Mouse (Mus musculus) intestine, postnatal 0 days (tissue): ENCODE measurements around the gene 1110008L16Rik. TPM values are rescaled to one million over a fixed set of nuclear protein-coding genes. Genes with fewer than 3 reads are reported as not detected.

ENCODE experiments used
- ATAC-seq: fragments of 200-750 bp; cut with Nextera tagmentation; 2 replicates; pipeline ENCODE4 v1.8.0; 2017; ENCODE audit warnings: mild to moderate bottlenecking, moderate TSS enrichment, moderate library complexity
- H3K27ac ChIP-seq: fragments of 300-500 bp; sonication (generic); 2 replicates; pipeline ENCODE4 v1.5.1; 2014; ENCODE audit warnings: mild to moderate bottlenecking, low read depth, low read length, moderate library complexity
- H3K27me3 ChIP-seq: fragments of 300-500 bp; sonication (generic); replicated peaks from 2 replicates; pipeline ENCODE4 v1.6.1; 2014; ENCODE audit warnings: low read length, mixed read lengths; ENCODE audit not compliant: control insufficient read depth, insufficient read depth
- H3K36me3 ChIP-seq: fragments of 300-500 bp; sonication (generic); 2 replicates; pipeline ENCODE4 v1.6.1; 2014; ENCODE audit warnings: mild to moderate bottlenecking, moderate library complexity; ENCODE audit not compliant: control insufficient read depth, insufficient read depth
- H3K4me1 ChIP-seq: fragments of 300-500 bp; sonication (generic); replicated peaks from 2 replicates; pipeline ENCODE4 v1.6.1; 2014; ENCODE audit warnings: antibody characterized with exemption, low read length, mixed read lengths; ENCODE audit not compliant: control insufficient read depth, insufficient read depth
- H3K4me2 ChIP-seq: fragments of 300-500 bp; sonication (generic); replicated peaks from 2 replicates; pipeline ENCODE4 v1.6.1; 2014; ENCODE audit warnings: low read depth, mild to moderate bottlenecking, moderate library complexity
- H3K4me3 ChIP-seq: fragments of 300-500 bp; sonication (generic); 2 replicates; pipeline ENCODE4 v1.5.1; 2014; ENCODE audit warnings: low read depth, low read length
- H3K9ac ChIP-seq: fragments of 300-500 bp; sonication (generic); 2 replicates; pipeline ENCODE4 v1.6.1; 2014; ENCODE audit warnings: mild to moderate bottlenecking, low read depth, low read length
- H3K9me3 ChIP-seq: fragments of 300-500 bp; sonication (generic); 2 replicates; pipeline ENCODE4 v1.6.1; 2016; ENCODE audit warnings: mixed run types; ENCODE audit not compliant: control insufficient read depth
- CTCF ChIP-seq: sonication (generic); IDR thresholded peaks from 2 replicates; pipeline ENCODE4 v1.5.1; 2016; ENCODE audit warnings: low read depth, mild to moderate bottlenecking, control low read depth, antibody characterized with exemption, moderate library complexity
- WGBS: fragments of 180-500 bp; shearing (Covaris S2); extraction: QIAGEN DNeasy Blood & Tissue Kit; methylation state at CpG from one replicate; pipeline ENCODE4 v1.1.7; 2014; 5-methylcytosine and 5-hydroxymethylcytosine counted together
- polyA plus RNA-seq: library from polyadenylated mRNA; unstranded; fragments of >200 nt; fragmentation: Nextera tagmentation; extraction: Ambion mirVana; gene quantifications from 2 replicates; pipeline ENCODE4 v1.2.1, GENCODE M21; 2015

The 1110008L16Rik gene
- polyA plus RNA-seq, 1 experiment from 2014 or later: 11.9 TPM

- ATAC-seq: no peak
- Histone ChIP-seq H3K36me3 (peaks cover 5% of the 10 kb centered on the region; the same call in 1 of the 2 replicates), H3K27ac (no peak within 1 kb of the TSS), H3K4me2 (no peak within 1 kb of the TSS), H3K4me1 (no peaks in the 10 kb centered on the region), H3K9me3 (no peaks in the 10 kb centered on the region), H3K9ac (no peak within 1 kb of the TSS), H3K4me3 (no peak within 1 kb of the TSS), H3K27me3 (no peaks in the 10 kb centered on the region)
- TF ChIP-seq CTCF: no peak
- 81% methylated on average over 10 of the region's 10 CpGs for WGBS
Observed at GRCm38 (mm10) chr12:55384023-55384749, 84.8 kb downstream of the 1110008L16Rik start, which contains the start of gene Psma6. Gene Psma6 (plus strand): TSS chr12:55384222.

GRCm38 (mm10) chr12:55384826-55385225 lies 85.4 kb downstream of the 1110008L16Rik start:
- Histone ChIP-seq H3K27me3 (no peaks in the 10 kb centered on the region), H3K9ac (no peak overlapping the region), H3K4me3 (no peak overlapping the region), H3K36me3 (peaks cover 5% of the 10 kb centered on the region; the same call in 1 of the 2 replicates), H3K9me3 (no peaks in the 10 kb centered on the region), H3K4me1 (no peaks in the 10 kb centered on the region), H3K27ac (no peak overlapping the region), H3K4me2 (no peak overlapping the region)
- no peak for ATAC-seq
- TF ChIP-seq CTCF: no peak
- 93% methylated on average over 3 of the region's 3 CpGs for WGBS

- Histone ChIP-seq H3K4me1 (no peaks in the 10 kb centered on the region), H3K27me3 (no peaks in the 10 kb centered on the region), H3K4me3 (no peak overlapping the region), H3K4me2 (no peak overlapping the region), H3K9ac (no peak overlapping the region), H3K27ac (no peak overlapping the region), H3K9me3 (no peaks in the 10 kb centered on the region), H3K36me3 (peaks cover 5% of the 10 kb centered on the region; the same call in 1 of the 2 replicates)
- ATAC-seq: no peak
- TF ChIP-seq CTCF: no peak
- WGBS: 71% methylated on average over 6 of the region's 6 CpGs
Observed at GRCm38 (mm10) chr12:55385931-55386330, 86.6 kb downstream of the 1110008L16Rik start.

GRCm38 (mm10) chr12:55386456-55386855 lies 87.1 kb downstream of the 1110008L16Rik start:
- H3K9me3 ChIP-seq: no peaks in the 10 kb centered on the region
- no peak overlapping the region for H3K9ac ChIP-seq
- no peak overlapping the region for H3K4me2 ChIP-seq
- no peak overlapping the region for H3K4me3 ChIP-seq
- no peaks in the 10 kb centered on the region for H3K27me3 ChIP-seq
- no peaks in the 10 kb centered on the region for H3K4me1 ChIP-seq
- no peak for TF ChIP-seq CTCF
- 75% methylated on average over 9 of the region's 9 CpGs for WGBS
- H3K27ac ChIP-seq: no peak overlapping the region
- peaks cover 5% of the 10 kb centered on the region; the same call in 1 of the 2 replicates for H3K36me3 ChIP-seq
- no peak for ATAC-seq

- Histone ChIP-seq H3K9me3 (no peaks in the 10 kb centered on the region), H3K4me1 (no peaks in the 10 kb centered on the region), H3K4me2 (no peak overlapping the region), H3K27ac (no peak overlapping the region), H3K36me3 (peaks cover 5% of the 10 kb centered on the region; the same call in 1 of the 2 replicates), H3K27me3 (no peaks in the 10 kb centered on the region), H3K4me3 (no peak overlapping the region), H3K9ac (no peak overlapping the region)
- TF ChIP-seq CTCF: no peak
- WGBS: 75% methylated on average over 7 of the region's 7 CpGs
- no peak for ATAC-seq
Observed at GRCm38 (mm10) chr12:55387083-55387787, 87.9 kb downstream of the 1110008L16Rik start.

- Histone ChIP-seq H3K27ac (no peak overlapping the region), H3K4me3 (no peak overlapping the region), H3K9ac (no peak overlapping the region), H3K4me2 (no peak overlapping the region), H3K36me3 (no peaks in the 10 kb centered on the region; the same call in 1 of the 2 replicates), H3K27me3 (no peaks in the 10 kb centered on the region), H3K4me1 (no peaks in the 10 kb centered on the region), H3K9me3 (no peaks in the 10 kb centered on the region)
- TF ChIP-seq CTCF: no peak
- WGBS: 59% methylated on average over 11 of the region's 11 CpGs
- no peak for ATAC-seq
Observed at GRCm38 (mm10) chr12:55387788-55388465, 88.5 kb downstream of the 1110008L16Rik start.
